Mouse (Mus musculus): ENCODE measurements around the gene Tspoap1.

Gene Tspoap1

GRCm38 (mm10) chr11:87816707-87817442, 56.5 kb downstream of the Tspoap1 start:
- DNase-seq = no peak

GRCm38 (mm10) chr11:87817443-87817773, 57.1 kb downstream of the Tspoap1 start:
- no peak for DNase-seq

GRCm38 (mm10) chr11:87821502-87821901, 61.2 kb downstream of the Tspoap1 start:
- DNase-seq = no peak

GRCm38 (mm10) chr11:87828239-87828900, 68.0 kb downstream of the Tspoap1 start, which contains the start of gene Lpo:
TSS of gene Lpo (minus strand) at chr11:87828289.
- DNase-seq = no peak
